Mouse (Mus musculus) lung, embryonic 14.5 days (tissue): ENCODE measurements around the gene Sorbs1. TPM values are rescaled to one million over a fixed set of nuclear protein-coding genes. Genes with fewer than 3 reads are reported as not detected.

Experiments used
- ATAC-seq: fragments of 200-750 bp; cut with Nextera tagmentation; 2 replicates; pipeline ENCODE4 v1.8.0; 2017; ENCODE audit warnings: mild to moderate bottlenecking, moderate TSS enrichment, moderate library complexity; ENCODE audit not compliant: insufficient read depth
- DNase-seq: peaks from one replicate; pipeline ENCODE4 v3.0.0-alpha.2; 2015
- H3K27ac ChIP-seq: fragments of 300-500 bp; sonication (generic); 2 replicates; pipeline ENCODE4 v1.5.1; 2014; ENCODE audit warnings: low read depth, mild to moderate bottlenecking, moderate library complexity
- H3K27me3 ChIP-seq: fragments of 300-500 bp; sonication (generic); 2 replicates; pipeline ENCODE4 v1.6.1; 2014; ENCODE audit warnings: low read length, control low read depth; ENCODE audit not compliant: insufficient read depth
- H3K36me3 ChIP-seq: fragments of 300-500 bp; sonication (generic); 2 replicates; pipeline ENCODE4 v1.6.1; 2014; ENCODE audit warnings: control low read depth; ENCODE audit not compliant: insufficient read depth
- H3K4me1 ChIP-seq: fragments of 300-500 bp; sonication (generic); 2 replicates; pipeline ENCODE4 v1.6.1; 2014; ENCODE audit warnings: antibody characterized with exemption, control low read depth; ENCODE audit not compliant: insufficient read depth
- H3K4me2 ChIP-seq: fragments of 300-500 bp; sonication (generic); 2 replicates; pipeline ENCODE4 v1.6.1; 2014; ENCODE audit warnings: mild to moderate bottlenecking
- H3K4me3 ChIP-seq: fragments of 300-500 bp; sonication (generic); 2 replicates; pipeline ENCODE4 v1.5.1; 2014; ENCODE audit warnings: low read depth, low read length
- H3K9ac ChIP-seq: fragments of 300-500 bp; sonication (generic); 2 replicates; pipeline ENCODE4 v1.6.1; 2014
- H3K9me3 ChIP-seq: fragments of 300-500 bp; sonication (generic); 2 replicates; pipeline ENCODE4 v1.6.1; 2016; ENCODE audit warnings: low read depth, low read length, control low read depth
- CTCF ChIP-seq: IDR thresholded peaks from 2 replicates; pipeline ENCODE4 v1.5.1; 2016; ENCODE audit warnings: antibody characterized with exemption, low read depth
- WGBS: fragments of 180-500 bp; shearing (Covaris S2); extraction: QIAGEN DNeasy Blood & Tissue Kit; methylation state at CpG from one replicate; pipeline ENCODE4 v1.1.7; 2014; 5-methylcytosine and 5-hydroxymethylcytosine counted together
- polyA plus RNA-seq: library from polyadenylated mRNA; unstranded; fragments of >200 nt; fragmentation: Nextera tagmentation; extraction: Ambion mirVana; gene quantifications from 2 replicates; pipeline ENCODE4 v1.2.1, GENCODE M21; 2014

The Sorbs1 gene
- polyA plus RNA-seq, 1 experiment from 2014 or later, result 46.6 TPM

DNA sequence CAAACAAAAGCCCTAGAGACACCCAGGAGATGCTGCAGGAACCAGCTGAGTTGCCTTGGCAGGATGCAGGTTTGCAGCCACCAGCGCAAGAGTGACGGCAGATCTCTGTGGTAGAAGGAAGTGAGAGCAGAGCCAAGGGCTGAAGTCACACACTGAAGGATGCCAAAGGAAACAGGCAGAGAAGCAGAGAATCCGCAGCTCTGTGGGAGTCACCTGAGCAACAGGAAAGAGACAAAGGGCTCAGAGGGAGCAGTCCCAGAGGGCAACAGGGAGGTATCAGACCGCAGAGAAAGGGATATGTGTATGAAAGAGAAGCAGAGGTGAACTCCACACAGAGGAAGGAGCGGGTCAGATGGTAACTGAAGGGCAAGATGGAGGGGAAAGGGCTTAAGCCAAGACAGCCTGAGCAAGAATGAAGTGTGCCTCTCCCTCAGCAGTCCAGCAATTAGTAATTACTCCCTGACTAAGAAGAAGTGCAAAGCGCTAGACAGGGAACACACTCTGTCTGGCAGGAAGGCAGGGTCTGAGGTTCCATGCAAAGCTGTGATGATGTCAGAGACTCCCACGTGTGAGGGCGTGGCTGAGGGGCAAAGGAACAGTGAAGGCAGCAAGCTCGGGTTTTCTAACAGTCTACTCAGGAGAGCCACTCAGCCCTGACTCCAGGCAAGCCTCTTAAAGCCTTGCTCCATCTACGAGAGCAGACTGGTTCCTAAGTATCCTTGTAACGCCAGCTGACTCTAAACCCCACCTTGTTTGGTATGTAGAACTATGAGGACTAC, 147.2 kb downstream of the Sorbs1 start:
- Histone ChIP-seq H3K4me1 (peaks cover 6% of the 10 kb centered on the region; the same call in 1 of the 2 replicates), H3K27ac (peak overlapping the region; percentile 46; the same call in 1 of the 2 replicates), H3K4me3 (no peak overlapping the region), H3K27me3 (no peaks in the 10 kb centered on the region), H3K36me3 (peaks cover 27% of the 10 kb centered on the region), H3K9me3 (no peaks in the 10 kb centered on the region), H3K4me2 (no peak overlapping the region), H3K9ac (no peak overlapping the region)
- TF ChIP-seq CTCF, result no peak
- DNase-seq (peak; percentile 72), ATAC-seq (peak; percentile 63)
- WGBS, result 24% methylated on average over 11 of the region's 11 CpGs

DNA sequence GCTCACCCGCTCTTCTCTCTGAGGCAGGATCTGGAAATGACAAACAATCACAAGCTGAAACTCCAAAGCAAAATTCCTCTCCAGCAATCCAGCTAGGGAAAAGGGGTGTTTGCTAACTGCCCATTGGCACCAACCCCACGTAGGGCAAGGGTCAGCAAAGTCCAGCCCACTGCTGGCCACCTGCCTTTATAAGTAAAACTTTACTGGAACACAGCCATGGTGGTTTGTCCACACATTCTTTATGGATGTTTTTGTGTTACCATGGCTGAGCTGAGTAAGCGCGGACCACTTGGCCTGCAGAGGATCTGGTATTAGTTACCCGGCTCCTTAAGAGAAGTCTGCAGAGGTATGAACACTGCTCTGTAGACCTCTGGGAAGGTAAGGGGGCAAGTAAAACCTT, 148.4 kb downstream of the Sorbs1 start:
- 86% methylated on average over 5 of the region's 5 CpGs for WGBS
- Histone ChIP-seq H3K27ac (no peak overlapping the region), H3K4me2 (no peak overlapping the region), H3K4me3 (no peak overlapping the region), H3K9me3 (no peaks in the 10 kb centered on the region), H3K36me3 (peaks cover 24% of the 10 kb centered on the region), H3K9ac (no peak overlapping the region), H3K27me3 (no peaks in the 10 kb centered on the region), H3K4me1 (peaks cover 6% of the 10 kb centered on the region; the same call in 1 of the 2 replicates)
- ATAC-seq (no peak), DNase-seq (peak; percentile 28)
- no peak for TF ChIP-seq CTCF

DNA sequence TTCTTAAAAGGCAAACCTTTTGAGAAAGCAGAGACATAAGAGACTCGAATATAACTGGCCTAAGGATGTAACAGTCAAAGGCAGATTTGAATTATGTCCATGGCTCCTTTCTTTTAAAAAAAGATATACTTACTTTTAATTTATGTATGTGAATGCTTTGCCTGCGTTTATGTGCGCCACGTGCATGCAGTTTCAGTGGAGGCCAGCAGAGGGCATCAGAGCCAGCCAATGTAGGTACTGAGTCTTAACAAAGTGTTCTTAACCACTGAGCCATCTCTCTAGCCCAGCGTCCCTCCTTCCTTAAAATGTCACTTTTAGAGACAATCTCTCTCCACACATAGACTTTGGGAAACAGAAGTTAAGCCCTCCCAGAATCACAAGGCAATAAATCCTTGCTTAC, 150.1 kb downstream of the Sorbs1 start:
- no peak overlapping the region for H3K9ac ChIP-seq
- no peak for DNase-seq
- H3K27me3 ChIP-seq, result no peaks in the 10 kb centered on the region
- H3K4me1 ChIP-seq, result peaks cover 6% of the 10 kb centered on the region; the same call in 1 of the 2 replicates
- no peak overlapping the region for H3K27ac ChIP-seq
- no peak overlapping the region for H3K4me3 ChIP-seq
- no peak for ATAC-seq
- H3K36me3 ChIP-seq, result peaks cover 21% of the 10 kb centered on the region
- no peaks in the 10 kb centered on the region for H3K9me3 ChIP-seq
- 92% methylated on average over 5 of the region's 5 CpGs for WGBS
- no peak overlapping the region for H3K4me2 ChIP-seq
- peak; percentile 52 for TF ChIP-seq CTCF

DNA sequence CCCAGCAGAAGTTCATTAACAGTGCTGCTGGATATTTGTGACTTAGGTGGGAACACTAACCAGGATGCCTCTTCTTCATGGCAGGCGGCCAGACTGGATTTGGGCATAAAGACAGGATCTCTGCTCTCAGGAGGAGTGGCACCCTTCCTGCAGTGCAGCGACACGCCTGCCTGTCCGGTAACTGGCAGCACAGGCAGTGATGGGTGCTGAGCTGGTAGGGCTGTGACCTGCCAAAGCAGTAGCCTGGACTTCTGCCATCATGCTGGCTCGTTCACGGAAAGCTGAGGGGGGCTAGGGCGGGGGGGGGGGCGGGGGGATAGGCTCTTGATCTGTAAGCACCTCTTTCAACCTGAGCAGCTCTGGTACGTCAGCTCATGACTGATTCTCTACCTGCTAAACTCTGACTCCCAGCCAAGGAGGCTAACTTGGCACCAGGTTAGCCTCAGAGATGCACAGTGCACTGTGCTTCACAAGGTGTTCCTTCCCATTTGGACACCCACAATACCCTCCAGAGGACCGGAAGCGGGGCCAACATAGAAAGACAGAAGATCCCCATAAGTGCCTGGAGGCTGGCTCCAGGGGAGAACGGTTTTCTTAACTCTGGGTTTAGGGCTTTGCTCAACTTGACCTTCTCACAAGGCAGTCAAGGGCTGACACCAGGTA, 151.2 kb downstream of the Sorbs1 start:
- TF ChIP-seq CTCF, result no peak
- no peak for ATAC-seq
- no peak overlapping the region for H3K4me3 ChIP-seq
- no peak overlapping the region for H3K9ac ChIP-seq
- H3K27me3 ChIP-seq, result no peaks in the 10 kb centered on the region
- H3K9me3 ChIP-seq, result no peaks in the 10 kb centered on the region
- H3K4me2 ChIP-seq, result no peak overlapping the region
- H3K4me1 ChIP-seq, result peaks cover 6% of the 10 kb centered on the region; the same call in 1 of the 2 replicates
- H3K27ac ChIP-seq, result no peak overlapping the region
- 66% methylated on average over 12 of the region's 12 CpGs for WGBS
- peaks cover 21% of the 10 kb centered on the region for H3K36me3 ChIP-seq
- no peak for DNase-seq

DNA sequence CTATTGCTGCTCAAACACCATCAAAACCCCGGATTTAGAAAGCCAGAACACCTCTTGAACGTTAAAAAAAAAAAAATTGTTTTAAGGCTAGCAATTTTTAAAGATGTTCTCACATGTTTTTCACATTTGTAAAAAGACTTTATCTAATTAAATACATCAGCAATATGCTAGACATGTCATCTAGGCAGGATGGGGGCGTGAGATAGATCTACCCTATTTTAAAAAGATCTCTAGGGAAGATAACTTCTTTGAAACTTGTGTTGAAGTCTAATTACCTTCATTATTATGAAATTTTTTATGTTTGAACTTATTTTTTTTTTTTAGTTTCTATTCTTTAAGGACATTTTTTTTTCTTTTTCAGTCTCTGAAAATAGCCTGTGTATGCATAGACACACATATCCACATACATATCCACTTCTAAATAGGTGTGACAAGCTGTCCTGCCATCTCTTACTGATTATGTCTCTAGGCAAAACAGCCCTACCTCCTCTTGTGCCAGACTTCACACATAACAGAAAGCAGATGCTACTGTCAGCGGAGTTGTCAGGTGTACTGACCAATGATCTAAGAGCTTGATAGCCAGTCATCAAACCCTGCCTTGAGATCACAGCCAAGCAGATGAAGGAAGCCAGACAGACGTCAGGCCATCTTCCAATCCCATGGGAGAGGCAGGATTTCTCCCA, 153.7 kb downstream of the Sorbs1 start:
- WGBS, result 76% methylated on average over 5 of the region's 5 CpGs
- H3K27ac ChIP-seq, result no peak overlapping the region; the same call in 1 of the 2 replicates

DNA sequence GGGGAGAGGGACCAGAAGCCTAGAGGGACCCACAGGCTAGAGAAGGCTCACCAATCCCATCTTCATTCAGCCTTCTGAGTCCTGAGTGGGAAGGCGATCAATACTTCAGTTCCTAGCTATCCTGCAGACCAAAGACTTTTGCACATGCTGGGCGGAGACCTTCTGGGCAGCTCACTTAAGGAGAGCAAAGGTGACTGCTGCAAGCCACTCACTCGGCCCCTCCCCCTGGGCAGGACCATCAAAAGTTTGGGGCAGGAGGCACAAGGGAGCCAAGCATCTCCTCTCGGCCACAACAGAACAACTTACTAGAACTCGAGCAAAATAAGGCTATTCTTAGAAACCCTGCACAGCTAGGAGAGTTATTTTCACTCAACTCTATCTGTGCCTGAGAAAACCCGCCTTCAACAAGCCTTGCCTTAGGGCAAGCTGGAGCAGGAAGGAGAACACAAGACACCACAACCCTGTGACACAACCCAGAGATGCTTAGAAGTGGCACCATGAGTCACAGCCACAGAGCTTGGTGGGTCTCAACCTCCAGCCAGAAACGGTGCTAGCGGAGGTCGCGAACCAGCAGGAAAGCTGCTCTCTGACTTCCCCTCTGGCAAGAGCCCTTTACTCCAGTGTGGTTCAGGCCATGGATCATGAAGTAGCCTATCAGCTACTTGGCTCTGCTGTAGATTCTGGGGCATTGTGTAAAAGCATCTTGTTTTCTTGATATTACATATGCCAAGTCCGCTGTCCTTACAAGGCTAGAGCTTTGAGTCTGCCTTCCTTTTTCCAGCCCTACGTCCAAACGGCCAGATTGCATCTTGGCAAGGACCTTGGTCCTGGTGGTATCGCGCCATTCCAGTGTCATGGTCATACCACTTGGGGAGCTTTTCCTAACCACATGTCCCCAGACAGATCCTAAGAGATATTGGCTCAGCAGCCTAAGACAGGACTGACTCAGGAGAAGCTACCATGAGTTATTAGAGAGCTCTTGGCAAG, 156.8 kb downstream of the Sorbs1 start:
- H3K36me3 ChIP-seq, result 0 out of 2 replicates have a peak, but pooled peaks cover 4% of the 10 kb centered on the region
- no peak for TF ChIP-seq CTCF
- no peak overlapping the region for H3K4me2 ChIP-seq
- H3K27me3 ChIP-seq, result no peaks in the 10 kb centered on the region
- no peak overlapping the region for H3K4me3 ChIP-seq
- DNase-seq, result no peak
- 84% methylated on average over 15 of the region's 15 CpGs for WGBS
- no peaks in the 10 kb centered on the region for H3K9me3 ChIP-seq
- no peak for ATAC-seq
- no peak overlapping the region for H3K27ac ChIP-seq
- no peaks in the 10 kb centered on the region for H3K4me1 ChIP-seq
- H3K9ac ChIP-seq, result no peak overlapping the region

More for the DNA sequence above, 153.7 kb downstream of the Sorbs1 start:
- H3K9me3 ChIP-seq, result no peaks in the 10 kb centered on the region
- ATAC-seq (no peak), DNase-seq (no peak)
- TF ChIP-seq CTCF, result no peak
- no peak overlapping the region for H3K9ac ChIP-seq
- no peaks in the 10 kb centered on the region for H3K4me1 ChIP-seq
- no peak overlapping the region for H3K4me3 ChIP-seq
- peaks cover 18% of the 10 kb centered on the region for H3K36me3 ChIP-seq
- no peak overlapping the region for H3K4me2 ChIP-seq
- H3K27me3 ChIP-seq, result no peaks in the 10 kb centered on the region
